Mouse (Mus musculus) urinary bladder, postnatal 14 days (tissue): ENCODE results near the gene Phlda1.
A peak's percentile ranks its signal among the peaks of the same experiment; 100 is the strongest.
"Not testable (repeated sequence)": the region's sequence is repeated elsewhere in the genome, so short reads cannot be mapped to it uniquely, and the experiment has no call there.

ENCODE experiments used
- DNase-seq: peaks from one replicate; pipeline ENCODE4 v3.0.0; 2021; ENCODE audit warnings: low spot score

The Phlda1 gene

GRCm38 (mm10) chr10:111506101-111506925 lies at the start of gene Phlda1:
Gene Phlda1 (plus strand): TSS chr10:111506286.
- DNase-seq: peak; percentile 97

GRCm38 (mm10) chr10:111458088-111458487 lies 48.0 kb upstream of the Phlda1 start:
- no peak for DNase-seq

- DNase-seq: no peak
Observed at GRCm38 (mm10) chr10:111459040-111459439, 47.0 kb upstream of the Phlda1 start.

- no peak for DNase-seq
Observed at GRCm38 (mm10) chr10:111459874-111460273, 46.2 kb upstream of the Phlda1 start.

- no peak for DNase-seq
Observed at GRCm38 (mm10) chr10:111460381-111460780, 45.7 kb upstream of the Phlda1 start.

GRCm38 (mm10) chr10:111464833-111465232 lies 41.3 kb upstream of the Phlda1 start:
- no peak for DNase-seq

- DNase-seq: no peak
Observed at GRCm38 (mm10) chr10:111465409-111465808, 40.7 kb upstream of the Phlda1 start.

GRCm38 (mm10) chr10:111471166-111471565 lies 34.9 kb upstream of the Phlda1 start:
- DNase-seq: no peak

GRCm38 (mm10) chr10:111472686-111473510 lies 33.2 kb upstream of the Phlda1 start, which contains the start of gene Nap1l1:
Gene Nap1l1 (plus strand): TSS chr10:111473223.
- peak; percentile 96 for DNase-seq

GRCm38 (mm10) chr10:111473511-111474371 lies 32.3 kb upstream of the Phlda1 start:
- peak; percentile 22 for DNase-seq

- no peak for DNase-seq
Observed at GRCm38 (mm10) chr10:111476301-111476700, 29.8 kb upstream of the Phlda1 start.

GRCm38 (mm10) chr10:111476989-111477510 lies 29.0 kb upstream of the Phlda1 start:
- DNase-seq: no peak

GRCm38 (mm10) chr10:111479599-111479998 lies 26.5 kb upstream of the Phlda1 start:
- DNase-seq: no peak

- no peak for DNase-seq
Observed at GRCm38 (mm10) chr10:111482654-111483053, 23.4 kb upstream of the Phlda1 start.

GRCm38 (mm10) chr10:111484079-111484478 lies 22.0 kb upstream of the Phlda1 start:
- DNase-seq: no peak

- no peak for DNase-seq
Observed at GRCm38 (mm10) chr10:111488793-111489192, 17.3 kb upstream of the Phlda1 start.

GRCm38 (mm10) chr10:111490079-111490478 lies 16.0 kb upstream of the Phlda1 start:
- not testable (repeated sequence) for DNase-seq

GRCm38 (mm10) chr10:111495888-111496287 lies 10.2 kb upstream of the Phlda1 start:
- no peak for DNase-seq

GRCm38 (mm10) chr10:111499892-111500291 lies 6.2 kb upstream of the Phlda1 start:
- DNase-seq: no peak

- DNase-seq: peak; percentile 86
Observed at GRCm38 (mm10) chr10:111503071-111503470, 3.0 kb upstream of the Phlda1 start.

GRCm38 (mm10) chr10:111503716-111504115 lies 2.4 kb upstream of the Phlda1 start:
- DNase-seq: no peak

GRCm38 (mm10) chr10:111504606-111505005 lies 1.5 kb upstream of the Phlda1 start:
- no peak for DNase-seq
